Mouse (Mus musculus) hindbrain, embryonic 12.5 days (tissue): ENCODE measurements around the gene Cnnm1. TPM values are rescaled to one million over a fixed set of nuclear protein-coding genes. Genes with fewer than 3 reads are reported as not detected.

ENCODE experiments used
- ATAC-seq: fragments of 200-750 bp; cut with Nextera tagmentation; 2 replicates; pipeline ENCODE4 v1.8.0; 2017; ENCODE audit warnings: moderate TSS enrichment; ENCODE audit not compliant: low FRiP score
- H3K27ac ChIP-seq: fragments of 300-500 bp; sonication (generic); 2 replicates; pipeline ENCODE4 v1.5.1; 2016; ENCODE audit warnings: mild to moderate bottlenecking
- H3K27me3 ChIP-seq: fragments of 300-500 bp; sonication (generic); 2 replicates; pipeline ENCODE4 v1.6.1; 2016; ENCODE audit warnings: mild to moderate bottlenecking
- H3K36me3 ChIP-seq: fragments of 300-500 bp; sonication (generic); 2 replicates; pipeline ENCODE4 v1.6.1; 2016; ENCODE audit warnings: mild to moderate bottlenecking
- H3K4me1 ChIP-seq: fragments of 300-500 bp; sonication (generic); 2 replicates; pipeline ENCODE4 v1.6.1; 2016
- H3K4me2 ChIP-seq: fragments of 300-500 bp; sonication (generic); replicated peaks from 2 replicates; pipeline ENCODE4 v1.6.1; 2016; ENCODE audit warnings: mild to moderate bottlenecking
- H3K4me3 ChIP-seq: fragments of 300-500 bp; sonication (generic); 2 replicates; pipeline ENCODE4 v1.5.1; 2016; ENCODE audit warnings: mild to moderate bottlenecking
- H3K9ac ChIP-seq: fragments of 300-500 bp; sonication (generic); 2 replicates; pipeline ENCODE4 v1.6.1; 2016; ENCODE audit warnings: mild to moderate bottlenecking, moderate library complexity
- H3K9me3 ChIP-seq: fragments of 300-500 bp; sonication (generic); replicated peaks from 2 replicates; pipeline ENCODE4 v1.6.1; 2016; ENCODE audit warnings: mild to moderate bottlenecking
- WGBS: fragments of 180-500 bp; shearing (Covaris S2); methylation state at CpG from one replicate; pipeline ENCODE4 v1.1.7; 2016; 5-methylcytosine and 5-hydroxymethylcytosine counted together
- polyA plus RNA-seq: library from polyadenylated mRNA; unstranded; fragments of >200 nt; fragmentation: Nextera tagmentation; extraction: Ambion mirVana; gene quantifications from 2 replicates; pipeline ENCODE4 v1.2.1, GENCODE M21; 2016

Gene Cnnm1
- 0.66 and 0.67 TPM in 2 replicates for polyA plus RNA-seq

DNA sequence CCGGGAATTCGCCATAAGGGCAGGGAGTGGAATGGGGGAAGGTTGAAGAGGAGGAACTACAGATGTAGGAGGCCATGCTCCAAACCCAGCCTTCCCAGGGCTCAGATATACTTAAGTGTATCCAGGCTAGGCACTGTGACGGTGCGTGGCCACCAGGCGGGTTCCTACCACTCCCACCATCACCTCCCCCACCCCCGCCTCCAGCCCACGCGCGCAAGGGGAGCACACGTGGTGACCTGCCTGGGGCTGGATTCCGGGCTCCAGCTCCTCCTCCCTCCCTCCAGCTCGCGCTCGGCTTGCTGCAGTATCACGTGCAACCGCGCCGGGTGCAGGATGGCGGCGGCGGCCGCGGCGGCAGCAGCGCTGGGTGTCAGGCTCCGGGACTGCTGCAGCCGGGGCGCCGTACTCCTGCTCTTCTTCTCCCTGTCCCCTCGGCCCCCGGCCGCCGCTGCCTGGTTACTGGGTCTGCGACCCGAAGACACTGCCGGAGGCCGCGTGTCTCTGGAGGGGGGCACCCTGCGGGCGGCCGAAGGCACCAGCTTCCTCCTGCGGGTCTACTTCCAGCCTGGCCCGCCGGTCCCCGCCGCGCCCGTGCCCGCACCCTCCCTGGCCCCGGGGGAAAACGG is at the start of gene Cnnm1:
TSS of gene Cnnm1 (plus strand) at position 325 of the 626 bp plus-strand sequence.
- Histone ChIP-seq H3K9ac (peak within 1 kb of the TSS; percentile 75), H3K4me1 (peaks cover 13% of the 10 kb centered on the region; the same call in 1 of the 2 replicates), H3K4me2 (peak within 1 kb of the TSS; percentile 100), H3K9me3 (peaks cover 6% of the 10 kb centered on the region; the same call in 1 of the 2 replicates), H3K27me3 (peaks cover 44% of the 10 kb centered on the region), H3K4me3 (peak within 1 kb of the TSS; percentile 82), H3K36me3 (no peaks in the 10 kb centered on the region), H3K27ac (peak within 1 kb of the TSS; percentile 68)
- peak; percentile 86 for ATAC-seq
- WGBS, result under 1% methylated on average over 51 of the region's 51 CpGs

DNA sequence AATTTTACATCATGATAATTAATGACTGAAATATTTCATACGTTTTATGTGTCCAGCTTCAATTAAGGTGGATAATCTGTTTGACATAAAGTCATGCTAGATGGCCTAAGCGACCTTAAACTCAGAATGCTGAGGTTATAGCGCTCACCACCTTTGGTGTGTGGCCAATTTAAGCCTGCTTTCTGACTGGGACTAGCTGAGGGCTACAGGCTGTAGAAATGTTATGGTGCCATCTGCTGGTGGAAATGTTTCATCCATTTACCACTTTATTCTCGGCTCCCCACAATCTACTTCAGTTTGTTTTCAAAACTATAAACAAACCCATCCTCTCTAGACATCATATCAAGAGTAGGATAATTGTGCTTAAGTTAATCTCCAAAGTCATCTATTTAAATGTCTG is 43.9 kb upstream of the Cnnm1 start:
- no peak for ATAC-seq
- Histone ChIP-seq H3K27me3 (peaks cover 3% of the 10 kb centered on the region; the same call in 1 of the 2 replicates), H3K9ac (no peak overlapping the region), H3K9me3 (no peaks in the 10 kb centered on the region), H3K36me3 (no peaks in the 10 kb centered on the region), H3K4me3 (no peak overlapping the region), H3K27ac (no peak overlapping the region), H3K4me2 (no peak overlapping the region), H3K4me1 (no peaks in the 10 kb centered on the region)
- WGBS, result 7% methylated on average over 4 of the region's 4 CpGs

DNA sequence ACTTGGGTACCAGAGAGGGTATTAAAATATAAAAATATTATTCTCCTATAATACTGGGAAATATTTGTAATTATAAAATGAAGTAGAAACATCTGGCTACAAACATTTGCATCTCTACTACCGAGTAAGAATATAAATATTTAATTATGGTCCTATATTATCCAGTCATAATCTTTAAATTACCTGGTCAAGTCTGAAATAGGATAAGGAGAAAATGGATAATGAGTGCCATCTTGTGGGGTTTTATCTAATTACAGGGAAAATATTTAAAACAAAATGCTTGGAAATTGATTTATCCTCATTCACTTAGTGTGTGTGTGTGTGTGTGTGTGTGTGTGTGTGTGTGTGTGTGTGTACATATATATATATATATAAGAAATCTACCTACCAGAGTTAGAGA is 33.1 kb upstream of the Cnnm1 start:
- no peaks in the 10 kb centered on the region for H3K4me1 ChIP-seq
- no peak overlapping the region for H3K4me2 ChIP-seq
- no peak for ATAC-seq
- H3K27ac ChIP-seq, result no peak overlapping the region
- no peaks in the 10 kb centered on the region for H3K36me3 ChIP-seq
- no peaks in the 10 kb centered on the region for H3K27me3 ChIP-seq
- no peaks in the 10 kb centered on the region for H3K9me3 ChIP-seq
- H3K9ac ChIP-seq, result no peak overlapping the region
- H3K4me3 ChIP-seq, result no peak overlapping the region
- 39% methylated on average over 1 of the region's 1 CpGs for WGBS

DNA sequence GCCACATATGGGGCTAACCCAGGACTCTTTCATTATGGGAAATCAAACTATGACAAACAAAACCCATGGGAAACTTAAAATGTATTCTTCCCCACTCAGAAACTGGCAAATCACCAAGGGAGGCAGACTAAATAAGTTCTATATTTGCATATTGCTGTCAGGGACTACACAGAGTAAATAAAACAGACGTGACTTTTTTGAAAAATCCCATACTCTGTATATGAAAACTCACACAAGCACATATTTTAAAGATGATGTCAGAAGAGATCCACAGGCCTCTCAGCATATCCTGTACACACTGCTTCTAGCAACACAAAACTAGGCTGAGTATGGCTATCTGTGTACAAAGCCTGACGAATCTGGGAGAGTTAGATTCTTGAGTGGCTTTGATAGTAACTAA is 24.7 kb upstream of the Cnnm1 start:
- Histone ChIP-seq H3K27me3 (no peaks in the 10 kb centered on the region), H3K36me3 (no peaks in the 10 kb centered on the region), H3K27ac (no peak overlapping the region), H3K4me1 (no peaks in the 10 kb centered on the region), H3K4me2 (no peak overlapping the region), H3K4me3 (no peak overlapping the region), H3K9ac (no peak overlapping the region), H3K9me3 (no peaks in the 10 kb centered on the region)
- WGBS, result 81% methylated on average over 2 of the region's 2 CpGs
- ATAC-seq, result no peak

DNA sequence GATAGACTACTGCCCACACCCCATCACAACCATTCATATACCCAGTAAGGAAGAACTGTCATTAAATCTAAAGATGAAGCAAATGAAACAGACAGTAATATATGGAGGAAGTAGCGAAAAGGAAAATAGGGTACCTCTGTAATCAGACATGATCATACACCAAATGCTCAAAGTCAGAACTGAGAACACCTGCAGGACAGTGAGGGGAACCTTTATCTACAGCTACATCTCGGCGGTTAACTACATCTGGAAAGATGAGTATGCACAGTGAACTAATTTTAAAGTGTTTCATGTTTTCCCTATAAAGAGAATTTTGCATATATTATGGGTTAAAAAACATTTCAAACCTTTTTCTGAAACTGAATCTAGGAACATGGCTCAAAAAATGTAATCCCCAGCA is 19.7 kb upstream of the Cnnm1 start:
- no peak overlapping the region for H3K9ac ChIP-seq
- no peak for ATAC-seq
- H3K27ac ChIP-seq, result no peak overlapping the region
- no peaks in the 10 kb centered on the region for H3K36me3 ChIP-seq
- no peak overlapping the region for H3K4me2 ChIP-seq
- H3K4me1 ChIP-seq, result no peaks in the 10 kb centered on the region
- no peaks in the 10 kb centered on the region for H3K9me3 ChIP-seq
- WGBS, result 88% methylated on average over 3 of the region's 3 CpGs
- H3K4me3 ChIP-seq, result no peak overlapping the region
- no peaks in the 10 kb centered on the region for H3K27me3 ChIP-seq

DNA sequence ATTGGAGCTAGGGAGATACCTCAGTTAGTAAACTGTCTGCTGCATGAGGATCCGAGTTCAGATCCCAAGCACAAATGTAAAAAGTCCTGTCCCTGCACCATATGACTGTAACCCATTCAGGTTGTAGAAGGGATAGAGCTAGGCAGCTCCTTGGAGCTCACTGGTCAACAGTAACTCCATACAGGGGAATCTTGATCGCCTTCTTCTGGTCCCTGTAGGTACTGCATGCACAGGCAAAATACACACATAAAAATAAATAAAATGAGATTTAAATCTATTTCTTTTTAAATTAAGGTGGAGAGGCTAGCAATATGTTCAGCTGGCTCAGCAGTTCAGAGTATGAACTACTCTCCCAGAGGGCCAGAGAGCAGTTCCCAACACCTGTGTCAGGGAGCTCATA is 16.2 kb upstream of the Cnnm1 start:
- Histone ChIP-seq H3K36me3 (no peaks in the 10 kb centered on the region), H3K4me2 (no peak overlapping the region), H3K9me3 (no peaks in the 10 kb centered on the region), H3K4me3 (no peak overlapping the region), H3K27ac (no peak overlapping the region), H3K4me1 (no peaks in the 10 kb centered on the region), H3K27me3 (no peaks in the 10 kb centered on the region; the same call in 1 of the 2 replicates), H3K9ac (no peak overlapping the region)
- WGBS, result 79% methylated on average over 2 of the region's 2 CpGs
- no peak for ATAC-seq

DNA sequence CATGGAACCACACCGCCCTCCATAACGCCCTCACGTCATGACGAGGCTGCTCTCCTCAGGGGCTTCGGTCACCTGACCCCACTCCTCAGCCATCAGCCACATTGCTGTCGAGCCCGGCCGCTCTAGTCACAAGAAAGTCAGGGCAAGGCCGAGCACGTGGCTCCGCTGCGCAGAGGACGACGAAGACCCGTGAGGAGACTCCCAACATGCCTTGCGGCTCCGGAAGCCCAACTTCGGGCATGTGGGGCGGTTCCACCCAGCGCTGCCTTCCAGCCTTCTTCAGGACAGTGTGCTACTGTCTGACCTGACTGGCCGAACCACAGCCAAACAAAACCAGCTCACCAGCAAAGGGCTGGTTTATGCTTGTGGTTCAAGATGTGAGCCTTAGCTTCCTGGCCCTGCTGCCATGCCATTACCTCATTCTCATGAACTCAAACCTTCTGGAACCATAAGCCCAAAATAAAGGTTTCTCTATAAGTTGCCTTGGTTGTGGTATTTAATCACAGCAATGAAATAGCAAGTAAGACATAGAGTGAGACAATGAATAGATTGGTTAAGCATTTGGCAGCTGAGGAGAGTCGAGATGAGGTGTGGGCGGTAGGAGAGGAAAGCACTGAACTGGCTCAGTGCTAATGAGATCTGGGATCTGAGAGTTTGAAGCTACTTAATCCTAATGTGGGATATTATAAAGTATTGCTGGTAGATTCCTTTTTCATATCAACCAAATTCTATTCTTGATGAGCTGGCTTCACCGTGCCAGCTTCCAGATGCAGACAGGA is 12.6 kb upstream of the Cnnm1 start:
- Histone ChIP-seq H3K27me3 (no peaks in the 10 kb centered on the region; the same call in 1 of the 2 replicates), H3K9ac (no peak overlapping the region), H3K4me3 (no peak overlapping the region), H3K4me2 (no peak overlapping the region), H3K27ac (no peak overlapping the region), H3K9me3 (no peaks in the 10 kb centered on the region), H3K4me1 (no peaks in the 10 kb centered on the region), H3K36me3 (no peaks in the 10 kb centered on the region)
- 87% methylated on average over 24 of the region's 24 CpGs for WGBS
- ATAC-seq, result no peak

DNA sequence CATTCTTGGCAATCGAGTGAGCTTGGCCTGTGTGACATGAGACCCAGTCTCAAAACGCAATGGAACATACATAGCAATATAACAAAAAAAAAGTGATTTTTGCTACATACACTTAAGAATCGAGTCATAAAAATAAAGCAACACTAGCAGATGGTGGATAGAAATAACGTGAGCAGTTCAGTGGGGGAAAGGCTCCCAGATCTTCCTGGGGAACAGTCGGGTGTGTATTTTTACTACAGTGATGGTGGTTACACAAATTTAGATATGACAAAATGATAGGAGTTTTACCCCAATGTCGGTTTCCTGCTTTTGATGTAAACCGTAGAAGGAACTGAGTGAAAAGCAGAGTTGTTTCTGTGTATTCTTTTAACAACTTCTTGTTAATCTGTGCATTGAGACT is 990 bp upstream of the Cnnm1 start:
- Histone ChIP-seq H3K4me3 (no peak overlapping the region), H3K9me3 (peaks cover 6% of the 10 kb centered on the region; the same call in 1 of the 2 replicates), H3K36me3 (no peaks in the 10 kb centered on the region), H3K27me3 (peaks cover 44% of the 10 kb centered on the region), H3K27ac (no peak overlapping the region), H3K4me2 (no peak overlapping the region), H3K9ac (no peak overlapping the region), H3K4me1 (peaks cover 13% of the 10 kb centered on the region; the same call in 1 of the 2 replicates)
- ATAC-seq, result no peak
- 88% methylated on average over 7 of the region's 7 CpGs for WGBS

DNA sequence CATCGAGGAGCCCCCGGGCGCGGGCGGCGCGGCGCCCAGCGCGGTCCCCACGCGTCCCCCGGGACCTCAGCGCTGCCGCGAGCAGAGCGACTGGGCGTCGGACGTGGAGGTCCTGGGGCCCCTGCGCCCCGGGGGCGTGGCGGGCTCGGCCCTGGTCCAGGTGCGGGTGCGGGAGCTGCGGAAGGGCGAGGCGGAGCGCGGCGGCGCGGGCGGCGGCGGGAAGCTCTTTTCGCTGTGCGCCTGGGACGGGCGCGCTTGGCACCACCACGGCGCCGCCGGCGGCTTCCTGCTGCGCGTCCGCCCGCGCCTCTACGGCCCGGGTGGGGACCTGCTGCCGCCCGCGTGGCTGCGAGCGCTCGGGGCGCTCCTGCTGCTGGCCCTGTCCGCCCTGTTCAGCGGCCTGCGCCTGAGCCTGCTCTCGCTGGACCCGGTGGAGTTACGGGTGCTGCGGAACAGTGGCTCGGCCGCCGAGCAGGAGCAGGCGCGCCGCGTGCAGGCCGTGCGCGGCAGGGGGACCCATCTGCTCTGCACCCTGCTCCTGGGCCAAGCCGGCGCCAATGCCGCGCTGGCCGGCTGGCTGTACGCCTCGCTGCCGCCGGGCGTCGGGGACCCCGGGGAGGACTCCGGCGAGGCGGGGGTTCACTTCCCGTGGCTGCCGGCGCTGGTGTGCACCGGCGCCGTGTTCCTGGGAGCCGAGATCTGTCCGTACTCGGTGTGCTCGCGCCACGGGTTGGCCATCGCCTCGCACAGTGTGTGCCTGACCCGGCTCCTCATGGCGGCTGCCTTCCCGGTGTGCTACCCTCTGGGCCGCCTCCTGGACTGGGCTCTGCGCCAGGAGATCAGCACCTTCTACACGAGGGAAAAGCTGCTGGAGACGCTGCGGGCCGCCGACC is 778 bp downstream of the Cnnm1 start:
- peak overlapping the region; percentile 75 for H3K9ac ChIP-seq
- peaks cover 13% of the 10 kb centered on the region; the same call in 1 of the 2 replicates for H3K4me1 ChIP-seq
- H3K27me3 ChIP-seq, result peaks cover 44% of the 10 kb centered on the region
- H3K36me3 ChIP-seq, result no peaks in the 10 kb centered on the region
- under 1% methylated on average over 87 of the region's 118 CpGs for WGBS
- peak overlapping the region; percentile 100 for H3K4me2 ChIP-seq
- peak overlapping the region; percentile 82 for H3K4me3 ChIP-seq
- H3K9me3 ChIP-seq, result peaks cover 6% of the 10 kb centered on the region; the same call in 1 of the 2 replicates
- ATAC-seq, result peak; percentile 76
- H3K27ac ChIP-seq, result peak overlapping the region; percentile 68

DNA sequence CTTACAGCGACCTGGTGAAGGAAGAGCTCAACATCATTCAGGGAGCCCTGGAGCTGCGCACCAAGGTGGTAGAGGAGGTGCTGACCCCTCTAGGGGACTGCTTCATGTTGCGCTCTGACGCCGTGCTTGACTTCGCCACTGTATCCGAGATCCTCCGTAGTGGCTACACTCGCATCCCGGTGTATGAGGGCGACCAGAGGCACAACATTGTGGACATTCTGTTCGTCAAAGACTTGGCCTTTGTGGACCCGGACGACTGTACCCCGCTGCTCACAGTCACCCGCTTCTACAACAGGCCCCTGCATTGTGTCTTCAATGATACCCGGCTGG is 1.4 kb downstream of the Cnnm1 start:
- Histone ChIP-seq H3K4me3 (peak overlapping the region; percentile 82), H3K4me1 (peaks cover 13% of the 10 kb centered on the region; the same call in 1 of the 2 replicates), H3K9ac (peak overlapping the region; percentile 75), H3K4me2 (peak overlapping the region; percentile 100), H3K27ac (no peak overlapping the region; the same call in 1 of the 2 replicates), H3K36me3 (no peaks in the 10 kb centered on the region), H3K27me3 (peaks cover 44% of the 10 kb centered on the region), H3K9me3 (peaks cover 6% of the 10 kb centered on the region; the same call in 1 of the 2 replicates)
- WGBS, result 12% methylated on average over 17 of the region's 17 CpGs
- ATAC-seq, result no peak; the same call in 1 of the 2 replicates

DNA sequence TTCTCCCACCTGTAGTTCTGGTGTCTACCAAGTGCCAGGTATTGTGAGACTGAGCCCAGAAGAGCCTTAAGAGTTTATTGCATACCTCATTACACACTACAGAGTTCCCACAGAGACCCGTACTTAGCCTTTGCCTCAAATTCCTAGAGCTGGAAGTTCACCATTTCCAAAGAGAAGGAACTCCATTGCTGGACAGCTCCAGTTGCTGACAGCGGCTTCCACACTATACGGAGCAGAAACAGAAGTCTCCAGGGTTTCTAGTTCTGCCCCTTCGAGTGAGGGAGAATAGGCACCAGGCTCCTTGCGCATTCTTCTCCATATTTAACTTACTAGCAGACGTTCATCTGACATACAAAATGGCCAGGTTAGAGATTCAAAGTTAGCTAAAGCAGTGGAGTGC is 2.0 kb downstream of the Cnnm1 start:
- 40% methylated on average over 6 of the region's 6 CpGs for WGBS

DNA sequence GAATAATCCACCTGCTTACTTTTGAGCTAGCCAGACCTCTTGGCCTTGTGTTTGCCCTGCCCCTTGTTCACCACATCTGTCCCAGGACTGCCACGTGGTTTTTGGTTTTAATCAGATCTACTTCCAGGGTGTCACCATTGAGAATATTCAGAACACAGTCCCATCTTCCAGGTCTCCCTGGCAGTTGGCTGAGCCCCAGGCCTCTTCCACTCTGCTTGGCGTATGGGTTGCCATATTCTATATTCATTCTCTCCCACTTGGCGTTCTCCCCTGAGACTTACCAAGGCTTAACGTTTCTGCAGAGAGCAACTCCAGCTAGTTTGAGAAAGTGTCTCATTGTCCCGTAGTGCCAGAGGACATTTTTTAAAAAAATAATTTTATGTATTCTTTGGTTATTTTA is 2.7 kb downstream of the Cnnm1 start:
- H3K4me1 ChIP-seq, result peaks cover 13% of the 10 kb centered on the region; the same call in 1 of the 2 replicates
- no peak overlapping the region for H3K9ac ChIP-seq
- H3K27ac ChIP-seq, result no peak overlapping the region
- 94% methylated on average over 5 of the region's 5 CpGs for WGBS
- H3K9me3 ChIP-seq, result peaks cover 6% of the 10 kb centered on the region; the same call in 1 of the 2 replicates
- no peak overlapping the region for H3K4me3 ChIP-seq
- no peaks in the 10 kb centered on the region for H3K36me3 ChIP-seq
- no peak for ATAC-seq
- H3K27me3 ChIP-seq, result peaks cover 44% of the 10 kb centered on the region
- H3K4me2 ChIP-seq, result no peak overlapping the region

More for the DNA sequence above, 2.0 kb downstream of the Cnnm1 start:
- H3K27me3 ChIP-seq, result peaks cover 44% of the 10 kb centered on the region
- ATAC-seq, result no peak
- peak overlapping the region; percentile 82; the same call in 1 of the 2 replicates for H3K4me3 ChIP-seq
- no peak overlapping the region for H3K27ac ChIP-seq
- no peak overlapping the region for H3K9ac ChIP-seq
- peak overlapping the region; percentile 100 for H3K4me2 ChIP-seq
- H3K9me3 ChIP-seq, result peaks cover 6% of the 10 kb centered on the region; the same call in 1 of the 2 replicates
- peaks cover 13% of the 10 kb centered on the region; the same call in 1 of the 2 replicates for H3K4me1 ChIP-seq
- H3K36me3 ChIP-seq, result no peaks in the 10 kb centered on the region
